Mouse (Mus musculus) MEL (cell line): Measurements from ENCODE around the gene Olfr788. TPM values are rescaled to one million over a fixed set of nuclear protein-coding genes. Genes with fewer than 3 reads are reported as not detected.

Experiments used
- DNase-seq: peaks from one replicate; pipeline ENCODE4 v3.0.0; 2011; ENCODE audit warnings: low read depth, low spot score
- H3K27ac ChIP-seq: 2 replicates; pipeline ENCODE4 v1.5.1; 2012; ENCODE audit warnings: low read depth, mild to moderate bottlenecking, control low read depth, low read length, moderate library complexity; ENCODE audit not compliant: control insufficient read depth
- H3K27me3 ChIP-seq, 2 experiments: fragments of 150-350 bp in 1 of 2; sonication (generic) in 1 of 2; 2 replicates each; pipeline ENCODE4 v1.6.1; 2012; ENCODE audit warnings: low read length in 2 of 2, mild to moderate bottlenecking in 2 of 2, improper control_type of control experiment in 1 of 2, moderate library complexity in 1 of 2; ENCODE audit not compliant: insufficient read depth in 2 of 2, control insufficient read depth in 1 of 2
- H3K36me3 ChIP-seq, 2 experiments: 2 replicates each; pipeline ENCODE4 v1.6.1; 2012 to 2014; ENCODE audit warnings: low read length in 2 of 2, improper control_type of control experiment in 1 of 2, inconsistent platforms in 1 of 2, mild to moderate bottlenecking in 1 of 2; ENCODE audit not compliant: insufficient read depth in 2 of 2, control insufficient read depth in 1 of 2
- H3K4me1 ChIP-seq, 2 experiments: fragments of 150-350 bp in 1 of 2; sonication (generic) in 1 of 2; 2 replicates each; pipeline ENCODE4 v1.6.1; 2012; ENCODE audit warnings: low read length in 2 of 2, improper control_type of control experiment in 1 of 2, mild to moderate bottlenecking in 1 of 2; ENCODE audit not compliant: insufficient read depth in 2 of 2, control insufficient read depth in 1 of 2
- H3K4me3 ChIP-seq, 2 experiments: fragments of 150-350 bp in 1 of 2; sonication (generic) in 1 of 2; 2 replicates each; pipeline ENCODE4 v1.5.1; 2012; ENCODE audit warnings: low read depth in 2 of 2, low read length in 2 of 2, mild to moderate bottlenecking in 2 of 2, moderate library complexity in 2 of 2, control low read depth in 1 of 2, improper control_type of control experiment in 1 of 2; ENCODE audit not compliant: control insufficient read depth in 1 of 2, insufficient read depth in 1 of 2
- H3K79me2 ChIP-seq: 2 replicates; pipeline ENCODE4 v1.6.1; 2012; ENCODE audit warnings: mild to moderate bottlenecking, low read length, moderate library complexity; ENCODE audit not compliant: control insufficient read depth, poor library complexity, insufficient read depth
- H3K9ac ChIP-seq: 2 replicates; pipeline ENCODE4 v1.6.1; 2012; ENCODE audit warnings: low read depth, mild to moderate bottlenecking, control low read depth, low read length, moderate library complexity; ENCODE audit not compliant: control insufficient read depth, poor library complexity, severe bottlenecking
- H3K9me3 ChIP-seq: fragments of 150-350 bp; sonication (generic); replicated peaks from 2 replicates; pipeline ENCODE4 v1.6.1; 2012; ENCODE audit warnings: mild to moderate bottlenecking, low read length, improper control_type of control experiment, moderate library complexity; ENCODE audit not compliant: insufficient read depth
- BHLHE40 ChIP-seq: IDR thresholded peaks from 2 replicates; pipeline ENCODE4 v1.6.1; 2012; ENCODE audit warnings: low read depth, mild to moderate bottlenecking, inconsistent platforms, low read length, improper control_type of control experiment, borderline replicate concordance
- CHD1 ChIP-seq: IDR thresholded peaks from 2 replicates; pipeline ENCODE4 v1.6.1; 2012; ENCODE audit warnings: low read depth, mild to moderate bottlenecking, inconsistent platforms, low read length, improper control_type of control experiment
- CHD2 ChIP-seq: IDR thresholded peaks from 2 replicates; pipeline ENCODE4 v1.6.1; 2011; ENCODE audit warnings: low read length, improper control_type of control experiment
- E2F4 ChIP-seq: IDR thresholded peaks from 2 replicates; pipeline ENCODE4 v1.6.1; 2011; ENCODE audit warnings: low read depth, low read length, improper control_type of control experiment, borderline replicate concordance
- ELF1 ChIP-seq: IDR thresholded peaks from 2 replicates; pipeline ENCODE4 v1.6.1; 2014; ENCODE audit warnings: low read depth, mild to moderate bottlenecking, inconsistent platforms, low read length, improper control_type of control experiment, moderate library complexity
- EP300 ChIP-seq, 2 experiments: IDR thresholded peaks; 2 replicates each; pipeline ENCODE4 v1.6.1; 2011; ENCODE audit warnings: improper control_type of control experiment in 2 of 2, low read length in 2 of 2, low read depth in 1 of 2, mild to moderate bottlenecking in 1 of 2
- KAT2A ChIP-seq: conservative IDR thresholded peaks from 2 replicates; pipeline ENCODE4 v1.6.1; 2012; ENCODE audit warnings: low read depth, low read length, improper control_type of control experiment, inconsistent platforms
- MAFK ChIP-seq: IDR thresholded peaks from 2 replicates; pipeline ENCODE4 v1.6.1; 2011; ENCODE audit warnings: low read depth, mild to moderate bottlenecking, low read length, improper control_type of control experiment, borderline replicate concordance
- MAX ChIP-seq: IDR thresholded peaks from 2 replicates; pipeline ENCODE4 v1.6.1; 2011; ENCODE audit warnings: low read length, improper control_type of control experiment
- MEF2A ChIP-seq: IDR thresholded peaks from 2 replicates; pipeline ENCODE4 v1.6.1; 2014; ENCODE audit warnings: low read depth, mild to moderate bottlenecking, inconsistent platforms, low read length, improper control_type of control experiment; ENCODE audit not compliant: poor library complexity, insufficient replicate concordance, severe bottlenecking; ENCODE audit errors: extremely low read depth
- MYB ChIP-seq: IDR thresholded peaks from 2 replicates; pipeline ENCODE4 v1.6.1; 2011; ENCODE audit warnings: mild to moderate bottlenecking, low read depth, low read length, improper control_type of control experiment
- MYC ChIP-seq: IDR thresholded peaks from 2 replicates; pipeline ENCODE4 v1.6.1; 2011; ENCODE audit warnings: low read depth, mild to moderate bottlenecking, low read length, improper control_type of control experiment, moderate library complexity
- NELFE ChIP-seq: IDR thresholded peaks from 2 replicates; pipeline ENCODE4 v1.6.1; 2011; ENCODE audit warnings: low read depth, low read length, improper control_type of control experiment
- NRF1 ChIP-seq: IDR thresholded peaks from 2 replicates; pipeline ENCODE4 v1.6.1; 2014; ENCODE audit warnings: low read depth, mild to moderate bottlenecking, inconsistent platforms, low read length, improper control_type of control experiment, moderate library complexity; ENCODE audit not compliant: poor library complexity, insufficient read depth, severe bottlenecking
- POLR2A ChIP-seq, 2 experiments: IDR thresholded peaks; 2 replicates each; pipeline ENCODE4 v1.6.1; 2011 to 2012; ENCODE audit warnings: low read length in 2 of 2, mild to moderate bottlenecking in 2 of 2, control low read depth in 1 of 2, improper control_type of control experiment in 1 of 2, low read depth in 1 of 2, moderate library complexity in 1 of 2; ENCODE audit not compliant: control insufficient read depth in 1 of 2, insufficient read depth in 1 of 2, poor library complexity in 1 of 2
- POLR2AphosphoS2 ChIP-seq: IDR thresholded peaks from 2 replicates; pipeline ENCODE4 v1.6.1; 2011; ENCODE audit warnings: low read length, improper control_type of control experiment
- POLR2AphosphoS5 ChIP-seq: IDR thresholded peaks from 2 replicates; pipeline ENCODE4 v1.6.1; 2012; ENCODE audit warnings: low read depth, borderline replicate concordance, mild to moderate bottlenecking, inconsistent platforms, low read length, moderate library complexity, mixed read lengths
- RAD21 ChIP-seq: IDR thresholded peaks from 2 replicates; pipeline ENCODE4 v1.6.1; 2011; ENCODE audit warnings: mild to moderate bottlenecking, low read depth, low read length, improper control_type of control experiment
- RCOR1 ChIP-seq: IDR thresholded peaks from 2 replicates; pipeline ENCODE4 v1.6.1; 2012; ENCODE audit warnings: low read depth, mild to moderate bottlenecking, inconsistent platforms, low read length, improper control_type of control experiment
- SIN3A ChIP-seq: IDR thresholded peaks from 2 replicates; pipeline ENCODE4 v1.6.1; 2012; ENCODE audit warnings: low read length, improper control_type of control experiment, inconsistent platforms
- SMC3 ChIP-seq: IDR thresholded peaks from 2 replicates; pipeline ENCODE4 v1.6.1; 2011; ENCODE audit warnings: low read depth, low read length, improper control_type of control experiment
- TAL1 ChIP-seq: IDR thresholded peaks from 2 replicates; pipeline ENCODE4 v1.6.1; 2012; ENCODE audit warnings: mild to moderate bottlenecking, inconsistent platforms, low read length, moderate library complexity, mixed read lengths
- TCF12 ChIP-seq: IDR thresholded peaks from 2 replicates; pipeline ENCODE4 v1.6.1; 2014; ENCODE audit warnings: low read depth, mild to moderate bottlenecking, inconsistent platforms, low read length, improper control_type of control experiment, moderate library complexity
- UBTF ChIP-seq: IDR thresholded peaks from 2 replicates; pipeline ENCODE4 v1.6.1; 2012; ENCODE audit warnings: low read depth, mild to moderate bottlenecking, inconsistent platforms, low read length, improper control_type of control experiment, moderate library complexity, borderline replicate concordance; ENCODE audit not compliant: insufficient read depth
- USF1 ChIP-seq: IDR thresholded peaks from 2 replicates; pipeline ENCODE4 v1.6.1; 2014; ENCODE audit warnings: low read depth, mild to moderate bottlenecking, inconsistent platforms, low read length, improper control_type of control experiment, moderate library complexity
- ZC3H11A ChIP-seq: IDR thresholded peaks from 2 replicates; pipeline ENCODE4 v1.6.1; 2012; ENCODE audit warnings: low read depth, mild to moderate bottlenecking, inconsistent platforms, low read length, improper control_type of control experiment
- ZKSCAN1 ChIP-seq: IDR thresholded peaks from 2 replicates; pipeline ENCODE4 v1.6.1; 2012; ENCODE audit warnings: low read depth, mild to moderate bottlenecking, inconsistent platforms, low read length, improper control_type of control experiment, moderate library complexity
- ZMIZ1 ChIP-seq: IDR thresholded peaks from 2 replicates; pipeline ENCODE4 v1.6.1; 2012; ENCODE audit warnings: low read depth, mild to moderate bottlenecking, inconsistent platforms, low read length, improper control_type of control experiment, moderate library complexity
- polyA plus RNA-seq, 2 experiments: library from polyadenylated mRNA; stranded (reverse) in 1 of 2; unstranded in 1 of 2; fragments of >175 nt in 1 of 2; fragments of >200 nt in 1 of 2; gene quantifications; 2 replicates each; pipeline versions ENCODE4 v1.2.1 to v1.2.4; 2012; ENCODE audit warnings: low replicate concordance in 2 of 2, low read depth in 1 of 2; ENCODE audit not compliant: insufficient read length in 2 of 2, insufficient read depth in 1 of 2, missing spikeins in 1 of 2
- total RNA-seq: library from RNA; depleted of rRNA; stranded (reverse); fragments of 300-350 nt; gene quantifications from 2 replicates; pipeline ENCODE4 v1.2.3, GENCODE M21; 2012; rRNA removed

The Olfr788 gene
- total RNA-seq (not detected in 2 replicates), polyA plus RNA-seq (not detected)

GRCm38 (mm10) chr10:129470698-129471097, at the start of gene Olfr788:
Gene Olfr788 (plus strand): TSS chr10:129470998.
- no peak within 1 kb of the TSS for H3K4me3 ChIP-seq
- DNase-seq = no peak

GRCm38 (mm10) chr10:129427006-129427405, 43.8 kb upstream of the Olfr788 start, which contains the start of gene Olfr786:
Gene Olfr786 (plus strand): TSS chr10:129427306.
- Histone ChIP-seq H3K9ac (no peak within 1 kb of the TSS), H3K4me1 (no peaks in the 10 kb centered on the region), H3K36me3 (no peaks in the 10 kb centered on the region), H3K27ac (no peak within 1 kb of the TSS), H3K79me2 (no peaks in the 10 kb centered on the region), H3K9me3 (no peaks in the 10 kb centered on the region), H3K4me3 (no peak within 1 kb of the TSS), H3K27me3 (no peaks in the 10 kb centered on the region)
- DNase-seq = no peak
- TF ChIP-seq POLR2A (IDR thresholded peaks at IDR 0.05; ENCODE audit: control insufficient read depth in 1 of 2, insufficient read depth in 1 of 2, low read depth in 1 of 2, low read length in 2 of 2, poor library complexity in 1 of 2) (no peak), MAX (no peak), NELFE (no peak), ZKSCAN1 (no peak), CHD1 (no peak), EP300 (IDR thresholded peaks at IDR 0.05; ENCODE audit: low read depth in 1 of 2, low read length in 2 of 2) (no peak), SMC3 (no peak), POLR2AphosphoS5 (no peak), UBTF (no peak), SIN3A (no peak), NRF1 (no peak), MEF2A (no peak), E2F4 (no peak), MYC (no peak), ZMIZ1 (no peak), RAD21 (no peak), MYB (no peak), USF1 (no peak), POLR2AphosphoS2 (no peak)

More at GRCm38 (mm10) chr10:129470698-129471097, at the start of gene Olfr788:
- Histone ChIP-seq H3K79me2 (no peaks in the 10 kb centered on the region), H3K4me1 (no peaks in the 10 kb centered on the region), H3K36me3 (no peaks in the 10 kb centered on the region), H3K9me3 (no peaks in the 10 kb centered on the region), H3K27ac (no peak within 1 kb of the TSS), H3K27me3 (no peaks in the 10 kb centered on the region), H3K9ac (no peak within 1 kb of the TSS)
- TF ChIP-seq MAFK (no peak), NRF1 (no peak), KAT2A (no peak), RAD21 (no peak), UBTF (no peak), TAL1 (no peak), BHLHE40 (no peak), TCF12 (no peak), MAX (no peak), MYC (no peak), CHD2 (no peak), ELF1 (no peak), USF1 (no peak), ZC3H11A (no peak), RCOR1 (no peak)
